Mouse (Mus musculus) cerebellum, postnatal 25 days (tissue): Measurements from ENCODE around the gene 4930435E12Rik.

ENCODE experiments used
- DNase-seq, 2 experiments: peaks; one replicate each; pipeline ENCODE4 v3.0.0; 2021; ENCODE audit warnings: mixed read lengths in 2 of 2

Gene 4930435E12Rik

GRCm38 (mm10) chr16:38768386-38768785, 60.2 kb downstream of the 4930435E12Rik start:
- peak in 1 of 2 experiments; percentile 13 for DNase-seq

- no peak for DNase-seq
These were observed 60.8 kb downstream of the 4930435E12Rik start for GRCm38 (mm10) chr16:38767761-38768160.

GRCm38 (mm10) chr16:38766671-38767070, 61.9 kb downstream of the 4930435E12Rik start:
- no peak for DNase-seq

GRCm38 (mm10) chr16:38763508-38763907, 65.0 kb downstream of the 4930435E12Rik start:
- no peak for DNase-seq

- no peak for DNase-seq
These were observed 66.1 kb downstream of the 4930435E12Rik start for GRCm38 (mm10) chr16:38762401-38762800.
